Mouse (Mus musculus): Measurements from ENCODE around the gene Creld2. TPM values are rescaled to one million over a fixed set of nuclear protein-coding genes. Genes with fewer than 3 reads are reported as not detected.

Creld2 gene
- polyA plus RNA-seq, 1 experiment from 2014 or later = 74.7 TPM

DNA sequence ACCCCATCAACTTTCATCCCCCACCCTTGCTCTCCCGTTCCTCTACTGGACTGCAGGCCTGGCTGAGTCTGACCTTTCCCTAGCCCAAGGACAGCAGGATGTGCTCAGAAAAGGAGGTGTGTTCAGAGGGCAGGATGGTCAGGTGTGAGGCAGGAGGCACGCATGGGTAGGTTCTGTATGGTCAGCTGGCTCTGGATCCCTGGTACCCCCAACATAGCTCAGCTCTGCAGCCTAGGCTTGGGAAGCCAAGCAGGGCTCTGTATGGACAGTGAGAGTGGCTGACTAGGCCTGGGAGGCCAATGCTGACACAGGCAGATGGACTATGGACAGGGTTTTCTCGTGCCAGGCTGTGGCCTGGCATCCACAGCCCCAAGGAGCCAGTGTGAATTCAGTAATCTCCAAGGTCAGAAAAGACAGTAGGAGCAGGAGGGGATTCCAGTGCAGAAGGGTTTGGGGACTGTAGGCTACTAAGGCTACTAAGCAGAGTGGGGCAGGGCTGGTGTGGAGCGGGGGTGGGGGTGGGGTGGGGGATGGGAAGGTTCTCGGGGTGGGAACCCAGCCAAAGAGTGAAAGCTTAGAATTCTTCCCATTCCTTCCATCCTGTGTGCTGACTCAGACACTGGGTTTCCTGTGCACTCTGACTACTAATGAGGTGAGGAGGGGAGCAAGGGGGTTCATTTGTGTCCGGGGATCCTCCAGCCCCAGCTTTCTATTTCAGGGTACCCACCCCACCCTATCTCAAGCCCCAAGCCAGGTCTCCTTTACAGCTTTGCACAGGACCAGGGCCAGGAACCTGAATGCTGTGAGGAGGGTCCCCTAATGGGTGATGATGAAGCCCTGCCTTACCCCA, 34.9 kb downstream of the Creld2 start:
- Histone ChIP-seq H3K9me3 (no peaks in the 10 kb centered on the region), H3K27ac (no peak overlapping the region), H3K4me1 (replicated peaks) (peaks cover 33% of the 10 kb centered on the region), H3K9ac (replicated peaks) (no peak overlapping the region), H3K4me3 (replicated peaks) (no peak overlapping the region), H3K4me2 (no peak overlapping the region), H3K27me3 (no peaks in the 10 kb centered on the region), H3K36me3 (no peaks in the 10 kb centered on the region)
- 62% methylated on average over 6 of the region's 6 CpGs for WGBS
- ATAC-seq (ENCODE audit: insufficient number of reproducible peaks, insufficient read depth, low FRiP score, low TSS enrichment, low read depth) = no peak

DNA sequence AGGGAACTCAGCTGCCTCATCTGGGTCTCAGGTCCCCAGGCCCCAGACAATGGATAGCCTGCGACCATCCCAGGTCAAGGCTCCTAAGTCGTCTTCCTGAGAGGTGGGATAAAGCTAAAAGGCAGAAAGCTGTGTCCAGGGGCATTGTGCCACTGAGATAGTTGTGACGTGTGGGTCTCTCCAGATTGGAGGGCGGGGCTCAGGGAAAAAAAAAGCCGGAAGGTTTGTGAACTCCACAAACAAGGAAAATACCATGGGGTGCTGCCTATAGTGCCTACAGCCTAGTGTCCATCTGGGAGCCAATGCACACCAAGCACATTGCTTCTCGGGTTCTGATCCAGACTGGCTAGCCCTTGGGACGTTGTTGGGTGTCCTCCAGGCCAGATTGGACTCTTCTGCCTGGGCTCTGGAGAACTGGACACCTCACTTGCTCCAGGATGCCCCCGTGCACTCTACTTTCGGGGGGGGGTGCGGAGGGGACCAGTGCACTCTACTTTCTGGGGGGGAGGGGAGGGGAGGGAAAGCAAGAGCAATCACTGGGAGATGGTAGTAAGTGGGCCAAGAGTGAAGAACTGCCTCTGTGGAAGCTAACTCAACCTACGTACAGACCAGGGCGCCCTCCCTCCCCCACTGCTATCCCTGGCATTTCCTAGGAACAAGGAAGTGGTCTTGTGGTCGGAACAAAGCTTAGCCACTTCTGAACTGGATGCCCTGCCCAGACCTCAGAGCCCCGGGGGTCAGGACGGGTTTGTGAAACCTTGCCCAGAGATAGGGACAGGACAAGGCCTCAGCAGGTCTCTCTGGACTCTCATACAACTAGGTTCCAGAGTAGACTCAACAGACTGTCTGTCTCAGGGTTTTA, 35.8 kb downstream of the Creld2 start:
- no peak overlapping the region for H3K4me2 ChIP-seq
- no peak overlapping the region for H3K9ac ChIP-seq (replicated peaks)
- H3K4me1 ChIP-seq (replicated peaks) = peaks cover 30% of the 10 kb centered on the region
- ATAC-seq (ENCODE audit: insufficient number of reproducible peaks, insufficient read depth, low FRiP score, low TSS enrichment, low read depth) = no peak
- no peaks in the 10 kb centered on the region for H3K9me3 ChIP-seq
- 82% methylated on average over 15 of the region's 15 CpGs for WGBS
- H3K27ac ChIP-seq = no peak overlapping the region
- H3K27me3 ChIP-seq = no peaks in the 10 kb centered on the region
- no peak overlapping the region for H3K4me3 ChIP-seq (replicated peaks)
- no peaks in the 10 kb centered on the region for H3K36me3 ChIP-seq

DNA sequence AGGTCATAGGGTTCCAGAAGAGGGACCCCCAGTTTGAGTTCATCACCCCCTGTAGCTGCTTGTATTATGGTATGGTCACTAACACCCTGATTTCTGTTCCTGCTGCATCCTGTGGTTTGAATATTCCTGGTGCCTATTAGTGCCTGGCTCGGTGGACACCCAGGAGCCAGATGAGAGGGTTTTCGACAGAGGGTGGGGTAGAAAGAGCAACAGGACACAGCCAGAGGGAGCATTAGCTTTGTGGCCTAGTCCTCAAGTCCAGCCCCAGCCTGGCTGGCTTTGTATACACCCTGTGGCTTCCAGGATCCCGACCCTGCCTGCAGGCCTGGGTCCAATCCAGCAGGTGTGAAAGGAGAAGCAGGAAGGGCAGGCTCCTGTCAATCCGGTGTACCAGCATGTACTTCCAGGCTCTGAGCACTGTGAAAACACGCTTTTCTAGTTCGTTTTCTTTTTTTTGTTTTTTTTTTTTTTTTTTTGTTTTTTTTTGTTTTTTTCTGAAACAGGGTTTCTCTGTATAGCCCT, 36.5 kb downstream of the Creld2 start:
- Histone ChIP-seq H3K9me3 (no peaks in the 10 kb centered on the region), H3K36me3 (no peaks in the 10 kb centered on the region), H3K4me2 (no peak overlapping the region), H3K4me3 (replicated peaks) (no peak overlapping the region), H3K27me3 (no peaks in the 10 kb centered on the region), H3K4me1 (replicated peaks) (peaks cover 23% of the 10 kb centered on the region), H3K9ac (replicated peaks) (no peak overlapping the region), H3K27ac (no peak overlapping the region)
- ATAC-seq (ENCODE audit: insufficient number of reproducible peaks, insufficient read depth, low FRiP score, low TSS enrichment, low read depth) = no peak
- 73% methylated on average over 6 of the region's 6 CpGs for WGBS

DNA sequence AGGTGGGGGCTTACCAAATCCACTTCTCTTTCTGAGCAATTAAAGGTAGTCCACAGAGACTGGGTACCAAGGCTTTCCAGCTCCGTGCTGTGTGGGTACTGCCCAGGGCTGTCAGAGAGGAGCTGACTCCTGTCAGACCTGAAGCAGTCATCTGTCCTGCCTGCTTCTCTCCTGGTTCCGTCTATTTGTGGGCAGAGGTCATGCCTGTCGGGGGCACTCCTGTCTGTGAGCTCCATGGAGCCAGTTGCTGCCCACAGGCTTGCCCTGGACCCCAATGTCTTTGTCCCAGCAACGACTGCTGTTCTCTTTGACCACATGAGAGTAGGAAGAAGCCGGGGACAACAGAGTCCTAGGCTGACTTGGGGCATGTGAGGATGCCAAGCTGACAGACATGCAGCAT, 37.2 kb downstream of the Creld2 start:
- no peaks in the 10 kb centered on the region for H3K9me3 ChIP-seq
- no peak overlapping the region for H3K4me3 ChIP-seq (replicated peaks)
- H3K4me2 ChIP-seq = no peak overlapping the region
- H3K4me1 ChIP-seq (replicated peaks) = peaks cover 21% of the 10 kb centered on the region
- H3K27ac ChIP-seq = no peak overlapping the region
- WGBS = 88% methylated on average over 5 of the region's 5 CpGs
- no peaks in the 10 kb centered on the region for H3K27me3 ChIP-seq
- ATAC-seq (ENCODE audit: insufficient number of reproducible peaks, insufficient read depth, low FRiP score, low TSS enrichment, low read depth) = no peak
- H3K9ac ChIP-seq (replicated peaks) = no peak overlapping the region
- no peaks in the 10 kb centered on the region for H3K36me3 ChIP-seq

DNA sequence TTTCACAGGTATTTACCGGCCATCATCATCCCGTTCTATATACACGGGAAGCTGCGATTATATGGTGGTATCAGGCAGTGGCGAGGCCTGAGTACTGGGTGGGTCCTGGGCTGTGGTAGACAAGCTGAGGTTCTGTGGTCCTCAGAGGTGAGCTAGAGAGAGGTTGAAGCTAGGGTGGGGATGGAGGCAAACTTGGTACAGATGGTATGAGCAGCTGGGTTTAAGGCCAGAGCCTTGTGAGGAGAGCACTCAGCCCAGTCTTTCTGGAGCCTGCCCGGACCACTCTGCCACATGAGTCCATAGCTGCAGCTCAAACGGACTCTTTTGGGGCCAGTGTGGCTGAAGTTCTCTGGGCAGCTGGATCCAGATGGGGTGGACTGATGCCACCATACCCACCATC, 37.9 kb downstream of the Creld2 start:
- Histone ChIP-seq H3K4me1 (replicated peaks) (peaks cover 20% of the 10 kb centered on the region), H3K27me3 (no peaks in the 10 kb centered on the region), H3K4me2 (no peak overlapping the region), H3K9ac (replicated peaks) (no peak overlapping the region), H3K4me3 (replicated peaks) (no peak overlapping the region), H3K9me3 (no peaks in the 10 kb centered on the region), H3K36me3 (no peaks in the 10 kb centered on the region), H3K27ac (no peak overlapping the region)
- 89% methylated on average over 7 of the region's 7 CpGs for WGBS
- no peak for ATAC-seq (ENCODE audit: insufficient number of reproducible peaks, insufficient read depth, low FRiP score, low TSS enrichment, low read depth)

DNA sequence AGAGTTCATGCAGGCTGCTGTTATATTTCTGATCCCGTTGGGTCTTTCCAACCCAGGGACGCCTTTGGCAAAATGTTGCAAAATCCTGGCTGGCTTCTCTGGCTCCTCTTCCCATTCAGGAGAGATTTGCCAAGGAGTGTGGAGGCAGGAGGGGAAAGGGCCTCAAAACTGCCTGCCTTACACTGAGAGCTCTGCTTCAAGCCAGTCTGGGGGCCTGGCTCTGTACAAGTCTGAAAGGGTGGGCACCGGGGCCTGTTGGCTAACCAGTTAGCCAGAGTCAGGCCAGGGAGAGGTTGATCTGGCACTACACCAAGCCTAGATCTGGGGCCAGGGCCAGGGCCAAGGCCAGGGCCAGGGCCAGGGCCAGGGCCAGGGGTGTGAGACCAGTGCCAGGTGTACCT, 38.7 kb downstream of the Creld2 start:
- no peak overlapping the region for H3K9ac ChIP-seq (replicated peaks)
- no peaks in the 10 kb centered on the region for H3K27me3 ChIP-seq
- peaks cover 25% of the 10 kb centered on the region for H3K4me1 ChIP-seq (replicated peaks)
- no peak overlapping the region for H3K27ac ChIP-seq
- no peak overlapping the region for H3K4me3 ChIP-seq (replicated peaks)
- 87% methylated on average over 3 of the region's 3 CpGs for WGBS
- ATAC-seq (ENCODE audit: insufficient number of reproducible peaks, insufficient read depth, low FRiP score, low TSS enrichment, low read depth) = no peak
- no peaks in the 10 kb centered on the region for H3K36me3 ChIP-seq
- no peak overlapping the region for H3K4me2 ChIP-seq
- H3K9me3 ChIP-seq = no peaks in the 10 kb centered on the region

DNA sequence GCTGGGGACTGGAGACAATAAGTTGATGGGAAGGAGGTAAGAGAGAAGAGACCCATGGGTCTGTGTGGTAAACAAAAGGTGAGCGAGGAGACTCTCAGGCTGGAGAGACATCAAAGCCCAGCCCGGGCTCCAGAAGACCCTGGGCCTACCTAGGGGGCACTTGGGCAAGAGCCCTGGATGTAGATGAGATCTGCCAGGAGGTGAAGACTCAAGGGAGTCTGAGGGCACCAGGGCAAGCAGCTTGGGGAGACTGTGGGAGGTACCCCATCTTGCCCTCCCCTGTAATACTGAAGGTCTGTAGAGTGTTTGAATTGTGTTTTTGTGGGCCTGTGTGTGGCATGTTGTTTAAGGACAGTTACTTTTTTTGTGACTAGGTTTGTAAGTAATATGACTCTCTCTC, 39.3 kb downstream of the Creld2 start:
- no peak overlapping the region for H3K9ac ChIP-seq (replicated peaks)
- no peak overlapping the region for H3K4me2 ChIP-seq
- H3K36me3 ChIP-seq = no peaks in the 10 kb centered on the region
- H3K9me3 ChIP-seq = no peaks in the 10 kb centered on the region
- H3K4me1 ChIP-seq (replicated peaks) = peaks cover 27% of the 10 kb centered on the region
- no peak overlapping the region for H3K4me3 ChIP-seq (replicated peaks)
- H3K27me3 ChIP-seq = no peaks in the 10 kb centered on the region
- 63% methylated on average over 2 of the region's 2 CpGs for WGBS
- no peak overlapping the region for H3K27ac ChIP-seq
- ATAC-seq (ENCODE audit: insufficient number of reproducible peaks, insufficient read depth, low FRiP score, low TSS enrichment, low read depth) = no peak

DNA sequence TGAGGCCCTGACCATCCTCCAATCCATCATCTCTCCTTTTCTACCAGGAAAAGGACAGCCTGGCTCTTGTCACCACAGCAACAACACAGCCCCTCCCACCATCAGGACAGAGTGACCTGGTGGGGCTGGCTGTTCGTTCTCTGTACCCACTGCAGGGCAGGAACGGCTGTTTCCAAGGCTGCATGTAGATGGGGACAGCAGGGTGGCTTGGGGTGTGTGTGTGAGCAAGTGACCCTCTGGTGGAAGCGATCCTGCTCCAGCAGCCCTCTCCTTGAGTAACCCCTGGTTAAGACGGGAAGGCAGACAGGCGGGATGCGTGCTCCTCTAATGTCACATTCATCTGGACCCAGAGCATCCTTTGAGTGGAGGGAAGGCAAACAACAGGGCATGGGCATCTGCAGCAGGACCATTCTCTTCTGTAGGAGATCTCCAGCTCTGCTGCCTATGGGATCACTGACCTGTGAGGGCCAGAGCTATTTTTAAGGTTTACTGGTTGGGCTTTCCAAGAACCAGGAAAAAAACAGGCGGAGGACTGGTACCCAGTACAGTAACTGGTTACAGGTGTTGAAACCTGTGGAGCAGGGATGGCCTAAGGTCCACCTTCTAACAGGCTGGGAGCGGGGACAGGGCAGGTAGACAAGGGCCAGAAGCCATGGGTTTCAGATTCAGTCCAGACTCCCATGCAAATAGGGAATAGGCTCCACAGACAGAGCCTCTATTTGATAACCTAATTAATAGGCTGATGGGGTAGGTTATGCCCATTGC, 39.9 kb downstream of the Creld2 start:
- H3K27ac ChIP-seq = no peak overlapping the region
- peaks cover 29% of the 10 kb centered on the region for H3K4me1 ChIP-seq (replicated peaks)
- no peak overlapping the region for H3K9ac ChIP-seq (replicated peaks)
- no peak overlapping the region for H3K4me3 ChIP-seq (replicated peaks)
- no peak overlapping the region for H3K4me2 ChIP-seq
- peaks cover 3% of the 10 kb centered on the region; the same call in 1 of the 2 replicates for H3K36me3 ChIP-seq
- no peak for ATAC-seq (ENCODE audit: insufficient number of reproducible peaks, insufficient read depth, low FRiP score, low TSS enrichment, low read depth)
- no peaks in the 10 kb centered on the region for H3K9me3 ChIP-seq
- WGBS = 72% methylated on average over 8 of the region's 8 CpGs
- no peaks in the 10 kb centered on the region for H3K27me3 ChIP-seq

DNA sequence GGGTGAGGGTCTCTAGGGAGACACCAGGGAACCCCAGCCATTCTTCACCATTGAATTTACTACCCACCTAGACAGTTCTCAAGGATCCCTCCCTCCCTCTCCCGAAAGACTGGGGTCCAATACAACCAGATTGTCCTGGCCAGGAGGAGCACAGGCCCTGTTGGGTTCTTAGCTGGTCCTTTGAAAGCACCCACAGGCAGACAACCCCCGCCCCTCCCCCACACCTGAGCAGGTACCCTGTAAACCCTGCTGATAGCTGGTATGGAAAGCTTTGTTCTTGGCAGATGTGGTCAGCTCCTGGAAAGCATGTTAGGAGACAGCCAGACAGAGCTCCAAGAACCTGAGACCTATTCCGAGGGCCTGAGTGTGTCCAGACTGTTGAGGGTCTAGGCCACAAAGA, 41.3 kb downstream of the Creld2 start:
- no peak overlapping the region for H3K9ac ChIP-seq (replicated peaks)
- H3K27me3 ChIP-seq = no peaks in the 10 kb centered on the region
- H3K9me3 ChIP-seq = no peaks in the 10 kb centered on the region
- H3K4me3 ChIP-seq (replicated peaks) = no peak overlapping the region
- H3K4me2 ChIP-seq = peak overlapping the region; percentile 98; the same call in 1 of the 2 replicates
- H3K27ac ChIP-seq = no peak overlapping the region; the same call in 1 of the 2 replicates
- peaks cover 32% of the 10 kb centered on the region for H3K4me1 ChIP-seq (replicated peaks)
- no peak for ATAC-seq (ENCODE audit: insufficient number of reproducible peaks, insufficient read depth, low FRiP score, low TSS enrichment, low read depth)
- 84% methylated on average over 3 of the region's 3 CpGs for WGBS
- peaks cover 17% of the 10 kb centered on the region for H3K36me3 ChIP-seq

DNA sequence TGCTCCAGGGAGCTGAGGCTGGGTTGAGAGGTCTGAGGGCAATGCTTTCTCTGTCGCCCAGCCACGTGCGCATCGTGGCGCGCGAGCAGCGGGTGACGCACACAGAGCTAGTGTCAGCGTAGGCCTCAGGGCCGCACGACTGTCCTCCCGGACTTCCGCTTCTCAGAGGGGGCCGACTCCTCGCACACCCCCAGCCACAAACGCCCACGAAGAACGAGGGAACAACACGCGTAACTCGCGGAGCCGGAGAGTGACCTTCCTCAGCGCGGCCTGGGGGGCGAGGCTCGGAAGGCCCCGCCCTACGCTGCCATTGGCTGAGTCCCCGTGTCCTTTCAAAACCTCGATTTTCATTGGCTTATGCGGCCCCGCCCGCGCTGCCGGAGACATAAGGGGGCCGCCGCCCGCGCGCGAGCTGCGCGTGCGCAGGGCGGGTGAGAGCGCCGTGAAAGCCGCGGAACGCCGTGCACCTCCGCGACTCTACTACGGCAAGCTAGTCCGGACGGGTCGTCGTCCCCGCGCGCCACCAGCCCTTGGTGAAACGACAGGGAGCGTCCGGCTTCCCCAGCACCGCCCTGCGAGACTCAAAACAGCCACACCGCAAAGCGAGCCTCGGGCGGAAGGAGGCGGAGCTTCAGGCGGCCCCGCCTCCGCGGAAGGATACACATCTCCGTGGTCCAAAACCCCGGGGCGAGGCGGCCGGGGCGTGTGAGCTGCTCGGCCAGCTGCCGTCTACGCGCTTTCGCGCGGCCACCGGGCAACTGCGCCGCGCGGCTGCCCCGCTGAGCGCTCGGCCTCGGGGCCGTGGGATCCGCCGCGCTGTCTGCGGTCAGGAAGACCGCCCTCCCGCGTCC, 42.6 kb downstream of the Creld2 start, which contains the start of gene Pim3:
Pim3 (plus strand) TSS at position 415 of the 851 bp plus-strand sequence.
- WGBS = under 1% methylated on average over 104 of the region's 107 CpGs
- ATAC-seq (ENCODE audit: insufficient number of reproducible peaks, insufficient read depth, low FRiP score, low TSS enrichment, low read depth) = peak; percentile 83
- Histone ChIP-seq H3K4me1 (replicated peaks) (peaks cover 44% of the 10 kb centered on the region), H3K9ac (replicated peaks) (peak within 1 kb of the TSS; percentile 90), H3K4me2 (peak within 1 kb of the TSS; percentile 98), H3K27me3 (no peaks in the 10 kb centered on the region), H3K27ac (peak within 1 kb of the TSS; percentile 95), H3K36me3 (peaks cover 30% of the 10 kb centered on the region), H3K4me3 (replicated peaks) (peak within 1 kb of the TSS; percentile 90), H3K9me3 (no peaks in the 10 kb centered on the region)
